Mouse (Mus musculus): ENCODE data around the gene Selenos. TPM values are rescaled to one million over a fixed set of nuclear protein-coding genes. Genes with fewer than 3 reads are reported as not detected.

Selenos gene
- 93.2 and 94.7 TPM in 2 replicates for polyA plus RNA-seq (2016; fragmentation: Nextera tagmentation; extraction: Ambion mirVana)

GRCm38 (mm10) chr7:66079364-66080230 is at the start of gene Selenos:
Selenos (plus strand) TSS chr7:66079649.
- Histone ChIP-seq H3K27ac (peak within 1 kb of the TSS; percentile 78), H3K27me3 (no peaks in the 10 kb centered on the region), H3K4me2 (replicated peaks) (peak within 1 kb of the TSS; percentile 69), H3K9me3 (no peaks in the 10 kb centered on the region), H3K36me3 (peaks cover 48% of the 10 kb centered on the region), H3K9ac (peak within 1 kb of the TSS; percentile 77), H3K4me1 (peaks cover 18% of the 10 kb centered on the region), H3K4me3 (peak within 1 kb of the TSS; percentile 94)
- peak; percentile 99 for ATAC-seq (ENCODE audit: insufficient number of reproducible peaks, insufficient read depth, low FRiP score, low TSS enrichment)
- WGBS: under 1% methylated on average over 65 of the region's 65 CpGs

GRCm38 (mm10) chr7:66036809-66037208 is 42.6 kb upstream of the Selenos start:
- H3K27me3 ChIP-seq: no peaks in the 10 kb centered on the region
- WGBS: 79% methylated on average over 8 of the region's 8 CpGs
- H3K9me3 ChIP-seq: no peaks in the 10 kb centered on the region
- H3K4me1 ChIP-seq: peaks cover 9% of the 10 kb centered on the region; the same call in 1 of the 2 replicates
- H3K9ac ChIP-seq: no peak overlapping the region
- H3K36me3 ChIP-seq: no peaks in the 10 kb centered on the region
- no peak overlapping the region for H3K27ac ChIP-seq
- H3K4me3 ChIP-seq: no peak overlapping the region
- no peak overlapping the region for H3K4me2 ChIP-seq (replicated peaks)
- no peak for ATAC-seq (ENCODE audit: insufficient number of reproducible peaks, insufficient read depth, low FRiP score, low TSS enrichment)

- no peak for ATAC-seq (ENCODE audit: insufficient number of reproducible peaks, insufficient read depth, low FRiP score, low TSS enrichment)
- no peaks in the 10 kb centered on the region for H3K27me3 ChIP-seq
- no peak overlapping the region for H3K27ac ChIP-seq
- WGBS: 36% methylated on average over 3 of the region's 3 CpGs
- no peak overlapping the region for H3K4me2 ChIP-seq (replicated peaks)
- H3K4me1 ChIP-seq: peaks cover 9% of the 10 kb centered on the region; the same call in 1 of the 2 replicates
- H3K9me3 ChIP-seq: no peaks in the 10 kb centered on the region
- H3K36me3 ChIP-seq: no peaks in the 10 kb centered on the region
- no peak overlapping the region for H3K4me3 ChIP-seq
- H3K9ac ChIP-seq: no peak overlapping the region
Observed at GRCm38 (mm10) chr7:66038261-66038660, 41.2 kb upstream of the Selenos start.

GRCm38 (mm10) chr7:66038730-66039129 is 40.7 kb upstream of the Selenos start:
- H3K9ac ChIP-seq: no peak overlapping the region
- H3K27ac ChIP-seq: no peak overlapping the region
- no peak overlapping the region for H3K4me2 ChIP-seq (replicated peaks)
- no peaks in the 10 kb centered on the region for H3K9me3 ChIP-seq
- H3K4me3 ChIP-seq: no peak overlapping the region
- H3K4me1 ChIP-seq: peaks cover 9% of the 10 kb centered on the region; the same call in 1 of the 2 replicates
- ATAC-seq (ENCODE audit: insufficient number of reproducible peaks, insufficient read depth, low FRiP score, low TSS enrichment): no peak
- H3K36me3 ChIP-seq: no peaks in the 10 kb centered on the region
- 68% methylated on average over 11 of the region's 11 CpGs for WGBS
- no peaks in the 10 kb centered on the region for H3K27me3 ChIP-seq

GRCm38 (mm10) chr7:66040026-66040814 is 39.2 kb upstream of the Selenos start:
- ATAC-seq (ENCODE audit: insufficient number of reproducible peaks, insufficient read depth, low FRiP score, low TSS enrichment): no peak
- 80% methylated on average over 18 of the region's 18 CpGs for WGBS
- Histone ChIP-seq H3K27me3 (no peaks in the 10 kb centered on the region), H3K9ac (no peak overlapping the region), H3K36me3 (no peaks in the 10 kb centered on the region), H3K4me1 (peaks cover 16% of the 10 kb centered on the region; the same call in 1 of the 2 replicates), H3K4me3 (no peak overlapping the region), H3K4me2 (replicated peaks) (no peak overlapping the region), H3K27ac (no peak overlapping the region), H3K9me3 (no peaks in the 10 kb centered on the region)

- H3K9me3 ChIP-seq: no peaks in the 10 kb centered on the region
- no peak within 1 kb of the TSS for H3K27ac ChIP-seq
- H3K4me1 ChIP-seq: peaks cover 22% of the 10 kb centered on the region
- no peak within 1 kb of the TSS for H3K4me3 ChIP-seq
- WGBS: 69% methylated on average over 10 of the region's 10 CpGs
- H3K4me2 ChIP-seq (replicated peaks): no peak within 1 kb of the TSS
- ATAC-seq (ENCODE audit: insufficient number of reproducible peaks, insufficient read depth, low FRiP score, low TSS enrichment): no peak
- H3K9ac ChIP-seq: no peak within 1 kb of the TSS; the same call in 1 of the 2 replicates
- no peaks in the 10 kb centered on the region for H3K36me3 ChIP-seq
- no peaks in the 10 kb centered on the region; the same call in 1 of the 2 replicates for H3K27me3 ChIP-seq
Observed at GRCm38 (mm10) chr7:66043552-66044459, 35.6 kb upstream of the Selenos start, which contains the start of gene Gm45213. Gm45213 (plus strand) TSS chr7:66043602.

GRCm38 (mm10) chr7:66044617-66045016 is 34.8 kb upstream of the Selenos start:
- Histone ChIP-seq H3K4me3 (no peak overlapping the region), H3K36me3 (no peaks in the 10 kb centered on the region), H3K9ac (no peak overlapping the region), H3K27ac (no peak overlapping the region), H3K9me3 (no peaks in the 10 kb centered on the region), H3K27me3 (no peaks in the 10 kb centered on the region; the same call in 1 of the 2 replicates), H3K4me2 (replicated peaks) (no peak overlapping the region), H3K4me1 (peaks cover 21% of the 10 kb centered on the region)
- ATAC-seq (ENCODE audit: insufficient number of reproducible peaks, insufficient read depth, low FRiP score, low TSS enrichment): no peak
- WGBS: 34% methylated on average over 9 of the region's 9 CpGs

- WGBS: 37% methylated on average over 17 of the region's 17 CpGs
- ATAC-seq (ENCODE audit: insufficient number of reproducible peaks, insufficient read depth, low FRiP score, low TSS enrichment): no peak
- H3K27ac ChIP-seq: no peak overlapping the region
Observed at GRCm38 (mm10) chr7:66046921-66047918, 32.2 kb upstream of the Selenos start.

GRCm38 (mm10) chr7:66047975-66048374 is 31.5 kb upstream of the Selenos start:
- Histone ChIP-seq H3K27me3 (no peaks in the 10 kb centered on the region; the same call in 1 of the 2 replicates), H3K4me3 (no peak overlapping the region), H3K4me2 (replicated peaks) (no peak overlapping the region), H3K36me3 (no peaks in the 10 kb centered on the region), H3K27ac (no peak overlapping the region), H3K9me3 (no peaks in the 10 kb centered on the region), H3K4me1 (peaks cover 21% of the 10 kb centered on the region), H3K9ac (no peak overlapping the region)
- ATAC-seq (ENCODE audit: insufficient number of reproducible peaks, insufficient read depth, low FRiP score, low TSS enrichment): no peak
- 54% methylated on average over 4 of the region's 4 CpGs for WGBS

More at GRCm38 (mm10) chr7:66046921-66047918, 32.2 kb upstream of the Selenos start:
- Histone ChIP-seq H3K9ac (no peak overlapping the region), H3K9me3 (no peaks in the 10 kb centered on the region), H3K27me3 (no peaks in the 10 kb centered on the region; the same call in 1 of the 2 replicates), H3K4me1 (peaks cover 21% of the 10 kb centered on the region), H3K36me3 (no peaks in the 10 kb centered on the region), H3K4me3 (no peak overlapping the region), H3K4me2 (replicated peaks) (no peak overlapping the region)

All from embryonic facial prominence, embryonic 12.5 days (tissue).